Mouse (Mus musculus): Measurements from ENCODE around the gene Slc4a8.

The Slc4a8 gene

GRCm38 (mm10) chr15:100829775-100830174 is 68.2 kb downstream of the Slc4a8 start:
- no peak for DNase-seq (ENCODE audit: inconsistent ontology term)

DNA sequence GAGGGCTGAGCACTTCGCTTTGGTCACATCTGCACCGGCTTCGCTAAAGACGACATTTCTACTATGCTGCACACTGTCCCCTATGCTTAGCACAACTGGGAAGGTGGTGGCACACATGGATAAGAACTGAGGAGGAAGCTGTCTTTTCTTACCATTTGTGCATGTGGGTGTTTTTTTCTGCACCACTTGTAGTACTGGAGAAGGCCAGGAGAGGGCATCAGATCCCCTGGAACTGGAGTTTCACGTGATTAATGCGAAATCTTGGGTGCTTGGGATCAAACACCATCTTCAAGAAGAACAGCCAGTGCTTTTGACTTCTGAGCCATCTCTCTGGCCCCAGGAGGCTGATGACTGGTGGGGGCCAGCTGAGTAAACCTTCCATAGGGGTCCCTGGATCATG is 69.1 kb downstream of the Slc4a8 start:
- no peak for DNase-seq (ENCODE audit: inconsistent ontology term)

GRCm38 (mm10) chr15:100832144-100832543 is 70.6 kb downstream of the Slc4a8 start:
- DNase-seq (ENCODE audit: inconsistent ontology term) = no peak

DNA sequence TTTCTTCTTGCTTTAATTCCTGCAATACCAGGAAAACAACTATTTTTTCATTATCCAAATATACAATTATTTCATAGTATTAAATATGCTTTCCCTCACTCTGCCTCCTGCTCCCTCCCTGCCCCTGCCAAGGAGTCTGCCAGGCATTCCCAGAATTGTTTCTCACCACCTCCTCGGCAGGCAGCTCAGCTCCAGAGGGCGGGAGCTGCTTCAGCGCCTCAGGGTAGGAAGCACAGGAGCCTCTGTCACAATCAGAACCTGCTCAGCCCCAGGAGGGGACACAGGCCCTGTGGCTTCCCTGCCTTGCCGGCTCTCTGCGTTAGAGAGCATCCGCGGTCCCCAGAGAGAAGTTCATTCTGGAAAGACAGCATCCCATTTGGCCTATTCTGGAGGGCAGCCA is 71.2 kb downstream of the Slc4a8 start:
- peak; percentile 26 for DNase-seq (ENCODE audit: inconsistent ontology term)

DNA sequence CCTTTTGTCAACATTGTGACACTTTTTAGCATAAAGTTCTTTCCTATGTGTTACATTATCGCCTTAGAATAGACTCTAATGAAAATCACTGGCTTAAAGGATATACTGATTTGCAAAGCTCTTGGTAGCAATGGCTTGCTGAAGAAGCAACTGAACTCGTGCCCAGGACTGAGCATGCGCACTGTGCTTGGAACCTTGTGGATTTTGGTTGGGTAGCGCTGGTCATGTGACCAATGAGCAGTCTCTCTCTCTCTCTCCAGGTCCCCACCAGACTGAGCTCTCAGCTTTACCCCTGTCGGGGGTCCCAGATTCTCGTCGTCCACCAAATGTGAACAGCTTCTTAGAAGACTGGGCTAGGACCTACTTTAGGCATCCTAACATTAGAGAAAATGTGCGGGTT is 75.2 kb downstream of the Slc4a8 start:
- no peak for DNase-seq (ENCODE audit: inconsistent ontology term)

DNA sequence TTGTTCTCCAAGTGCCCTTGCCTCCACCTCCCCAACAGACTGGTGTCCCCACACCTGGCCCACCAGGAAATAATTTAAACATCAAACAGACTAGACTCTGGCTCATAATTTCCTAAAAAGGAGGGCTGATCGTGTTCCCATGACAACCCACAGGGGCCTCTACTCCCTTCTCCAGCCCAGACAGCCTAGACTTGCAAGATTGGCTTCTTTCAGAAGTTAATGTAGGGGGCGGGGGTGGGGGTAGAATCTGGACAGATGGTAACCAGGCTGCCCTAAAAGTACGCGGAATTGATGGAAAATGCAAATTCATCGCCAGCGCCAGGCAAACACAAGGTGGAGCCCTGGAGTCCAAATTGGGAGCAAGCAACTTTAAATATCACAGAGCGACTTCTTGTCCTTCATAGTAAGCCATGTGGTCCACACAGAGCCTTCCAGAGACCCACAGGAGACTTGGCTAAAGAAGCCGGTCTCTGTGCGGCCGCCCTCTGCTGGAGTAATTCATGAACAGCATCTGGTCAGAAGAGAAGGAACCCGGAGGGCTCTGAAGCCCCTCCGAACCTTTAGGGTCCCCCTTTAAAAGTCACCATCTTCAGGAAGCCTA is 77.2 kb downstream of the Slc4a8 start:
- DNase-seq (ENCODE audit: inconsistent ontology term) = peak; percentile 28

GRCm38 (mm10) chr15:100844336-100844735 is 82.8 kb downstream of the Slc4a8 start:
- DNase-seq (ENCODE audit: inconsistent ontology term) = no peak

- DNase-seq (ENCODE audit: inconsistent ontology term) = peak; percentile 31
Measured at GRCm38 (mm10) chr15:100845049-100845879, 83.7 kb downstream of the Slc4a8 start.

GRCm38 (mm10) chr15:100847193-100847592 is 85.6 kb downstream of the Slc4a8 start:
- DNase-seq (ENCODE audit: inconsistent ontology term) = no peak

DNA sequence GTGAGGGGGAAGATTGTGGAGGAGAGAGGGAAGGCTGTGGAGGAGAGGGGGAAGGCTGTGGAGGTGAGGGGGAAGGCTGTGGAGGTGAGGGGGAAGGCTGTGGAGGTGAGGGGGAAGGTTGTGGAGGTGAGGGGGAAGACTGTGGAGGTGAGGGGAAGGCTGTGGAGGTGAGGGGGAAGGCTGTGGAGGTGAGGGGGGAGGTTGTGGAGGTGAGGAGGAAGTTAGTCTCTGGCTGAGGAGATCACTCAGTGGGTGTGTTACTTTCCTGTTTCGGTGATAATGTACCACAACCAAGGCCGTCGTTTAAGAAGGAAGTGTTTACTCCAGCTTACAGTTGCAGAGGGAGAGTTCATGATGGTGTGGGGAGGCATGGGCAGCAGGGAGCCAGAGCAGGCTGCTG is 96.0 kb downstream of the Slc4a8 start:
- DNase-seq (ENCODE audit: inconsistent ontology term) = no peak

DNA sequence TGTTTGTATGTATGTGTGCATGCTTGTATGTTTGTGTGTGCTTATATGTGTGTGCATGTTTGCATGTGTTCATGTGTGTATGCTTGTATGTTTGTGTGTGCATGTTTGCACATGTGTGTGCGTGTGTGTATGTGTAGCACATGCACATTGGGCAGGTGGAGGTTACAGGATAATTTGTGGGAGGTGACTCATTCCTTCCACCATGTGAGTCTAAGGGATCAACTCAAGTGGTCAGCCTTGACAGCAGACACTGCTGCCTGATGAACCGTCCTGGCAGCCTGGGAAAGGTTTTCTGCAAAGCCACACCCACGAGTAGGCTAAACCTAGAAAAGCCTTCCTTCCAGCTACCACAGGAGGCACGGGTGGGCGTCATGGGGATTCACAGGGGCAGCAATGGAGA is 99.3 kb downstream of the Slc4a8 start:
- no peak for DNase-seq (ENCODE audit: inconsistent ontology term)

DNA sequence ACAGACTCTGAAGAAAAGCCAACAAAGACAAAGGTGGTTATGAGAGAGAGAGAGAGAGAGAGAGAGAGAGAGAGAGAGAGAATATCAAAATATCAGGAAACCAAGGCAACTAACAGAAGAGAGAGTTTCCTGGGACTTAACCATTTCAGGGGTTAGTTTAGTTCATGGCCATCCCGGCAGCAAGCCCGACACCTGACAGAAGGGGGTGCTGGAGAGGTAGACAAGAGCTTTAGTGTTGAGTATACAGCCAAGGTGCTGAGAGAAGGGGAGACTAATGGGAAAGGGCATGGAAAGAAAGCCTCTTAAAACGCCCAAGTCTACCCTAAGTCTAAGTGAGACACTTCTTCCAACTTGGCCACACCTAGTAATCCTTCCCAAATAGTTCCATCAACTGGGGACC is 104.0 kb downstream of the Slc4a8 start:
- no peak for DNase-seq (ENCODE audit: inconsistent ontology term)

DNA sequence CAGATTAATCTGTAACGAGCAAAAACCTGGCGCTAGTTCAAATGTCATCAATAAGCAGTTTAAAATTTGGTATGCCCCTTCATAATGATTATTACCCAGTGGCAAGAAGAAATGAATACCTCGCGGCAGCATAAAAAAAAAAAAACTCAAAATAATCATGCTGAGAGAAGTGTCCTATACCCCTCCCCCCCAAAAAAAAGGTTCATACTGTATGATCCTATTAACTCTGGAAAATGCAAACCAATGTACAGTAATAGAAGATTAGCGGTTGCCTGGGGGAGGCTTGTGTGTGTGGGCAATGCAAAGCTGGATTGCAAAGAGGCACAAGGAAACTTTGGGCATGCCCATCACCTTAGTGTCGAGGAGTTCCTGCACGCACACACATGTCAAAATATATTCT is 108.0 kb downstream of the Slc4a8 start, which contains the start of gene Scn8a:
TSS of gene Scn8a (plus strand) at position 301 of the 400 bp plus-strand sequence.
- DNase-seq (ENCODE audit: inconsistent ontology term) = no peak

- peak; percentile 79 for DNase-seq (ENCODE audit: inconsistent ontology term)
Measured at GRCm38 (mm10) chr15:100870001-100870774, 108.6 kb downstream of the Slc4a8 start.

DNA sequence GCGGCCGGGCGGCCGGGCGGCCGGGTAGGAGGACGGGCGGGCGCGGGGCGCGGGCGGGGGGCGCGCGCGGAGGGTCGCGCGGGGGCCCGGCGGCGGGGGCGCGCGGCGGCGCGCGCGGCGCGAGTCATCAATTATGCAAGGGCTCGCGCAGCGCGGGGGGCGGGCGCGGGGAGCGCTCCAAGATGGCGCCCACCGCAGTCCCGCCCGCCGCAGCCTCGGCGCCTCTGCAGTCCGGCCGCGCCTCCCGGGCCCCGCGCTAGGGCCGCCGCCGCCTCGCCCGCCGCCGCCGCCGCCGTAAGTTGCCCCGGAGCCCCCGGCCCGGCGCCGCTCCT is 109.2 kb downstream of the Slc4a8 start:
- no peak for DNase-seq (ENCODE audit: inconsistent ontology term)

- DNase-seq (ENCODE audit: inconsistent ontology term) = no peak
Measured at GRCm38 (mm10) chr15:100871107-100872011, 109.8 kb downstream of the Slc4a8 start.

GRCm38 (mm10) chr15:100873155-100873554 is 111.6 kb downstream of the Slc4a8 start:
- DNase-seq (ENCODE audit: inconsistent ontology term) = peak; percentile 78

All from Muller cell, postnatal 12 days (primary cell).